Mouse (Mus musculus) spleen, adult 2 months (tissue): ENCODE measurements around the gene Dip2b. TPM values are rescaled to one million over a fixed set of nuclear protein-coding genes. Genes with fewer than 3 reads are reported as not detected.

Experiments
- DNase-seq, 2 experiments: peaks; one replicate each; pipeline versions ENCODE4 v3.0.0 to v3.0.0-alpha.2; 2012 to 2021; ENCODE audit warnings: low spot score in 2 of 2, low read depth in 1 of 2
- H3K27ac ChIP-seq: fragments of 200-500 bp; 2 replicates; pipeline ENCODE4 v1.5.1; 2012; ENCODE audit warnings: low read length, inconsistent platforms; ENCODE audit not compliant: insufficient read depth
- H3K27me3 ChIP-seq: fragments of 200-500 bp; 2 replicates; pipeline ENCODE4 v1.6.1; 2012; ENCODE audit warnings: mild to moderate bottlenecking, moderate library complexity, low read length, inconsistent platforms; ENCODE audit not compliant: control insufficient read depth, insufficient read depth
- H3K36me3 ChIP-seq: fragments of 200-500 bp; 2 replicates; pipeline ENCODE4 v1.6.1; 2012; ENCODE audit warnings: mild to moderate bottlenecking, low read length, inconsistent platforms; ENCODE audit not compliant: control insufficient read depth, insufficient read depth
- H3K4me1 ChIP-seq: fragments of 200-500 bp; 2 replicates; pipeline ENCODE4 v1.6.1; 2011; ENCODE audit warnings: inconsistent platforms; ENCODE audit not compliant: control insufficient read depth, insufficient read depth, insufficient read length
- H3K4me3 ChIP-seq: fragments of 200-500 bp; 2 replicates; pipeline ENCODE4 v1.5.1; 2011; ENCODE audit warnings: mild to moderate bottlenecking, inconsistent platforms; ENCODE audit not compliant: insufficient read depth, insufficient read length; ENCODE audit errors: extremely low read depth
- CTCF ChIP-seq: fragments of 200-500 bp; IDR thresholded peaks from 2 replicates; pipeline ENCODE4 v1.5.1; 2011; ENCODE audit warnings: mild to moderate bottlenecking, inconsistent platforms; ENCODE audit not compliant: insufficient read depth, insufficient read length, insufficient replicate concordance; ENCODE audit errors: extremely low read depth
- POLR2A ChIP-seq: fragments of 200-500 bp; IDR thresholded peaks from 2 replicates; pipeline ENCODE4 v1.6.1; 2011; ENCODE audit warnings: low read depth, low read length, inconsistent platforms
- WGBS: fragments of 180-500 bp; shearing (Covaris S2); methylation state at CpG from one replicate; pipeline ENCODE4 v1.1.7; 2018; 5-methylcytosine and 5-hydroxymethylcytosine counted together
- polyA plus RNA-seq: library from polyadenylated mRNA; depleted of rRNA; stranded (reverse); fragments of >200 nt; gene quantifications from 2 replicates; pipeline ENCODE4 v1.2.3, GENCODE M21; 2012

Gene Dip2b
- polyA plus RNA-seq, 1 experiment = 12.2 TPM

DNA sequence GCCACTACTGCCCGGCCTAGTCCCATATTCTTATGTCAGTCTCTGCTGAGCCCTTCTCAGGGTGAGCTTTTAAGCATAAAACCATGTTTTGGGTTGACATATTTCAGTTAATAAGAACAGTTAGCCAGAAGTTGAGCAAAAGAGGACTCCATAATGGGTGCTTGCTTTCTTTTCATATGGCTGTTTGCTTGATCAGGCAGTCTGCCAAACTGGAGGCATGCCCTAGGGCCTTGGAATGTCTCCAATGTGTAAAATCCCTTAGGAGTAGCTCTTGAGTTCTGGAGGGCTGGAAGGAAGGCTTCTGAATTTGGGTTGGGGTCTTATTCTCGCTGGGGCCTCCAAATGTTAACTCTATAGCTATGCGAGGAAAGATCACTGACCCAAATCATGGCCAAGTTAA lies 5.9 kb upstream of the Dip2b start:
- H3K4me3 ChIP-seq = no peak overlapping the region
- H3K27ac ChIP-seq = no peak overlapping the region
- 81% methylated on average over 3 of the region's 3 CpGs for WGBS
- TF ChIP-seq CTCF (no peak), POLR2A (no peak)
- H3K27me3 ChIP-seq = no peaks in the 10 kb centered on the region
- DNase-seq = no peak
- no peaks in the 10 kb centered on the region for H3K36me3 ChIP-seq
- no peaks in the 10 kb centered on the region for H3K4me1 ChIP-seq

- peak overlapping the region; percentile 70 for H3K4me3 ChIP-seq
- peaks cover 12% of the 10 kb centered on the region for H3K4me1 ChIP-seq
- no peaks in the 10 kb centered on the region for H3K27me3 ChIP-seq
- H3K36me3 ChIP-seq = no peaks in the 10 kb centered on the region
- WGBS = 1% methylated on average over 36 of the region's 36 CpGs
- peak; percentile 27 to 54 for DNase-seq
- H3K27ac ChIP-seq = peak overlapping the region; percentile 95
- TF ChIP-seq POLR2A = no peak
- no peak for TF ChIP-seq CTCF
These were observed 687 bp downstream of the Dip2b start for GRCm38 (mm10) chr15:100039001-100039701.

DNA sequence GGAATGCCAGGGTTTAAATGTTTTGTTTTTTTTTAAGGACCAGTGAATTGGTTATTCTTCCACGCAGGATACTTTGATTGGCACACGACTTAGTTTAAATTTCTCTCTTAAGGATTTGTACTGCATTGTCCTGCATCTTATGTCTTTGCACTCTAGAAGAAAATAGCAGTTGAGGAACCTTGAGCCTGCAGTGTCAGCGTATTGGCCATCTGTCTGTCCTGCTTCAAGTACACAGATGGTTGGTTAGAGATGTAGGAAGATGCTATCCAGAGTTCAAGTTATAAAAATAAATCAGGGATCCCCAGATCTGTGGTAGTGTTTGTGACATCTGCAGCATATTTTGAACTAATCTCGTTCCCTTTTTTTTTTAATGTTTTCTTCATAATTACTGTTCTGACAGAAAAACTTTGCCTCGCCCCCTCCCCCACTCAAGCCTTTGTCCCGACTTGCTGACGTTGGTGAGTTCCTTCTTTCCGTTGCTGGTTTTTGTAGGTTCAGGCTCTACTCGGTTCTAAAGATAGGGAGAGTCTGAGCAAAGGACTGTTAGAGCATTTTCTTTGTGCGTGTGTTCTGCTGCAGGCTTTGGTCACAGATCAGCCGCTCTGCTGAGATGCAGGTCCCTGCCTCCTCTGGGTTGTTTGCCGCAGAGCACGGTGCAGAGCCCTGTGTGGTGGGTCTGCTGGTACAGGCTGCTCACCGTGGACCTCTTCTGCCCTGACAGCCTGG lies 2.2 kb downstream of the Dip2b start:
- H3K4me3 ChIP-seq = no peak overlapping the region
- H3K27ac ChIP-seq = peak overlapping the region; percentile 69; the same call in 1 of the 2 replicates
- H3K27me3 ChIP-seq = no peaks in the 10 kb centered on the region
- WGBS = 31% methylated on average over 14 of the region's 14 CpGs
- peaks cover 12% of the 10 kb centered on the region for H3K4me1 ChIP-seq
- no peak for DNase-seq
- no peak for TF ChIP-seq CTCF
- no peak for TF ChIP-seq POLR2A
- H3K36me3 ChIP-seq = no peaks in the 10 kb centered on the region

DNA sequence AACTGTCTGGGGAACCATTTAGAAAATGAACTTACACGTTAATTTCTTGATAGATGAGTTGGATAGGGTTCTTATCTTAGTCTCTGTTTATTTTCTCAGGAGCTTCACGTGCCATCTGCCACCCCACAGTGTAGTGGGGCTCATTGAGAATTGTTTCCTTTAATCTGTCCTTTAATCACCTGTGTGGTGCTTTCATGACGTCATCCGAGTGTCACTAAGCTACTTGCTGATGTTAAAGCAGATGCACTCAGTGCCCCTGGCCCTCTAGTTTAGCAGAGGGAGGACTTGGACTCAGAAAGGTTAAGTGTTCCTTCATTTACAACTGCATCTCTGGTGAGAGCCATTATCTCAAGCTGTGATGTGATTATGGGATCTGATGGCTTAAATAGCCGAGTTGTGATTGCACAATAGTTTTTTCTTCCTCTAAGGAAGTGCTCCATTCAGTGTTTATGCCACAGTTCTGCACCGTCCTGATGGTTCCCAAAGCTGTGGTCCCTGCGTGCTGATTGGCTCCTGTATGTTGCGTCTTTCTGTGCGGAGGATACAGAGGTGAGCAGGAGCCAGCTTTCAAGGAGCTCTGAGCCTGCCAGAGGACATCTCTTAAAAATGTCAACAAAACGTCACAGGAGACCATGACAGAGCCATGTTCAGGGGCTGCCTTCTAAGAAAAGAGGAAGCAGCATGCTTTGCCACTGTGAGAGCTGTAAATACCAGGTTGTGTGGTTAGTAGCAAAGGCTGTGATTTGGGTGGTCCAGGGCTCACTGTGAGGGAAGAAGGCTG lies 3.0 kb downstream of the Dip2b start:
- peak overlapping the region; percentile 40 for H3K4me3 ChIP-seq
- no peaks in the 10 kb centered on the region for H3K27me3 ChIP-seq
- 26% methylated on average over 10 of the region's 10 CpGs for WGBS
- H3K27ac ChIP-seq = peak overlapping the region; percentile 69
- peak; percentile 34 to 52 for DNase-seq
- H3K36me3 ChIP-seq = no peaks in the 10 kb centered on the region
- H3K4me1 ChIP-seq = peaks cover 12% of the 10 kb centered on the region
- no peak for TF ChIP-seq CTCF
- no peak for TF ChIP-seq POLR2A

- Histone ChIP-seq H3K4me1 (peaks cover 12% of the 10 kb centered on the region), H3K27ac (peak overlapping the region; percentile 69), H3K27me3 (no peaks in the 10 kb centered on the region), H3K36me3 (no peaks in the 10 kb centered on the region), H3K4me3 (peak overlapping the region; percentile 40)
- no peak for DNase-seq
- TF ChIP-seq CTCF (no peak), POLR2A (no peak)
- 38% methylated on average over 9 of the region's 9 CpGs for WGBS
These were observed 3.6 kb downstream of the Dip2b start for GRCm38 (mm10) chr15:100042048-100042400.

DNA sequence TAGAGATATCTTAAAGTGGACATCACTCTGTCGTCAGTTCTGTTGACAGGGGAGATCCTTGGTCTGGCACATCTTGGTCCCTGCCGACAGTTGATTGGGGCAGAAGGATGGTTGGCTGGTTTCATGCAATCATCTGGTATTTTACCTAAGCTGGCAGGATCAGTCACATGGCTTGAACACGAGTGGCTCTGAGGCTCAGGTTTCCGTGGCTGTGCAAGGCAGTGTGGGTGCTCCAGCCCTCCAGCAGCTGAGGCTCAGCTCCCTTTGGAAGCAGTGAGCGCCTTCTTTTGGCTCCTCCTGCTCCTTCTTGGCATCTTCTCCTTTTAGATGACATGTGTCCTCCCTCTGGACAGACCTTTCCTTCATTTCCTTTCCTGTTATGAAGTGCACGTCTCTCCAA lies 7.1 kb downstream of the Dip2b start:
- H3K36me3 ChIP-seq = no peaks in the 10 kb centered on the region
- H3K27me3 ChIP-seq = no peaks in the 10 kb centered on the region
- no peak overlapping the region for H3K4me3 ChIP-seq
- WGBS = 75% methylated on average over 6 of the region's 6 CpGs
- H3K4me1 ChIP-seq = peaks cover 19% of the 10 kb centered on the region
- TF ChIP-seq CTCF = no peak
- TF ChIP-seq POLR2A = no peak
- no peak for DNase-seq
- H3K27ac ChIP-seq = no peak overlapping the region
